Mouse (Mus musculus) bone marrow, adult 2 months (tissue): ENCODE data around the gene Tmem213.

Source experiments
- CTCF ChIP-seq: fragments of 200-500 bp; IDR thresholded peaks from 2 replicates; pipeline ENCODE4 v1.5.1; 2011; ENCODE audit warnings: low read length, control low read depth; ENCODE audit not compliant: control insufficient read depth, insufficient read depth
- POLR2A ChIP-seq: fragments of 200-500 bp; IDR thresholded peaks from 2 replicates; pipeline ENCODE4 v1.6.1; 2011; ENCODE audit warnings: low read depth, mild to moderate bottlenecking, control low read depth, low read length, borderline replicate concordance; ENCODE audit not compliant: control insufficient read depth

GRCm38 (mm10) chr6:38066215-38066614 is 42.8 kb upstream of the Tmem213 start:
- TF ChIP-seq CTCF, result peak; percentile 66
- no peak for TF ChIP-seq POLR2A
